Mouse (Mus musculus): ENCODE measurements around the gene Ndufaf1.

DNA sequence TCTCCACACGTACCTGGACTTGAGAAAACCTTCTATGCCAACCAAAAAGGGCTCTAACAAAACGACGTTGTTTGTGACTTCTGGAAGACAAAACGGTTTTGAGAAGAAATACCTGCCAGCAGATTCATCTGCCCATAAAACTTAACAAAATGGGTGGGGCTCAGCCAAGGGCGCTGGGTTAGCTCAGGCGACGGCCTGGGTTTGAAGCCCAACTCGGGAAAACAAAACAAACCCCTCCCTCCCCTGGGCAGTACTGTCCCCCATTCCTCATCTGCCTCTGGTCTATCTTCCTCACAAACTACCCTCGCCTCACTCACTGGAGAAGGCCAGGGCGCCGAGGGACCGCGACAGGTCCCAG lies 44.8 kb downstream of the Ndufaf1 start:
- no peak for TF ChIP-seq CTCF (IDR thresholded peaks at IDR 0.05; ENCODE audit: low read depth, low read length)
- no peak for TF ChIP-seq GATA1 (IDR thresholded peaks at IDR 0.05; ENCODE audit: borderline replicate concordance, low read length)
- no peak for TF ChIP-seq POLR2AphosphoS5 (IDR thresholded peaks at IDR 0.05; ENCODE audit: insufficient replicate concordance, low read depth, low read length)
